Mouse (Mus musculus) heart, postnatal 36 days (tissue): ENCODE data around the gene Chp1. TPM values are rescaled to one million over a fixed set of nuclear protein-coding genes. Genes with fewer than 3 reads are reported as not detected.
A peak's percentile ranks its signal among the peaks of the same experiment; 100 is the strongest.
"Not testable (repeated sequence)": the region's sequence is repeated elsewhere in the genome, so short reads cannot be mapped to it uniquely, and the experiment has no call there.

Experiments used
- DNase-seq, 2 experiments: peaks; one replicate each; pipeline ENCODE4 v3.0.0; 2021 to 2022
- intact Hi-C: fragments of 180-260 bp; cut with DNase I; formaldehyde crosslinking; loops from one replicate; pipeline ENCODE4 v1.15.1; 2025
- total RNA-seq, 2 experiments: library from RNA; stranded (reverse); gene quantifications; 2 replicates each; pipeline ENCODE4 v1.2.3; 2021

Chp1 gene
- total RNA-seq, 2 experiments from 2014 or later: 92.1 to 94.7 TPM

GRCm38 (mm10) chr2:119558737-119559340 is 11.3 kb downstream of the Chp1 start:
- intact Hi-C loops: no loop called here
- no peak for DNase-seq

- no peak for DNase-seq
These were observed 14.3 kb downstream of the Chp1 start for GRCm38 (mm10) chr2:119561794-119562193.

GRCm38 (mm10) chr2:119565284-119565683 is 17.8 kb downstream of the Chp1 start:
- no peak for DNase-seq
- intact Hi-C loops: no loop called here

More at GRCm38 (mm10) chr2:119561794-119562193, 14.3 kb downstream of the Chp1 start:
- intact Hi-C loops: no loop called here

DNA sequence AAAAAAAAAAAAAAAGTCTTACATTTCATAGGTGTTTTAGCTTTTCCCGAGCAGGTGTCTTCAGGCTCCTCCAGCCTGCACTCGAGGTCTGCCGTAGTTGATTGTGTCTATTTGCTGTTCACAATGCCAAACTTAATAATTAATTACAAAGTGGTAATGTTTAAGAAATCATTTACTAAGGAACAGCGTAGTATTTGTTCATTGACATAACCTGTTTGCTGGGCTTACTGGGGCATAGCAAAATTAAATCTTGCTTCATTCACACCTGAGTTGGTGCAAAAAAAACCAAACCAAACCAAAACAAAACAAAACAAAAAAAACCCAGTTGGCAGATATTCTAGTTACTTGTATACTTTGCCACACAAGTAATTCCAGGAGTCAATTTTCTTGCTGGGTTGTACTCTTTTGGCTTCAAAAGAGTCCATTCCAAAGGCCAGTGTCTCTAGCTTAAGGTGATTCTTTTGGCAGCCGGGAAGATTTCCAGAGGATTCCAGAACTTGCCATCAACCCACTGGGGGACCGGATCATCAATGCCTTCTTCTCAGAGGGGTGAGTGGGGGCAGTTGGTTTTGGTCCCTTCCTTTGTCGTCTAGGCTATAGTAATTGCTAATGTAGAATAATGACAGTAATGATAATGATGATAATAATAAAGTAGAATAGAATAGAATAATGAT is 18.8 kb downstream of the Chp1 start:
- DNase-seq: no peak
- intact Hi-C loops: no loop called here

GRCm38 (mm10) chr2:119572471-119572870 is 25.0 kb downstream of the Chp1 start:
- no peak for DNase-seq
- intact Hi-C loops: no loop called here

DNA sequence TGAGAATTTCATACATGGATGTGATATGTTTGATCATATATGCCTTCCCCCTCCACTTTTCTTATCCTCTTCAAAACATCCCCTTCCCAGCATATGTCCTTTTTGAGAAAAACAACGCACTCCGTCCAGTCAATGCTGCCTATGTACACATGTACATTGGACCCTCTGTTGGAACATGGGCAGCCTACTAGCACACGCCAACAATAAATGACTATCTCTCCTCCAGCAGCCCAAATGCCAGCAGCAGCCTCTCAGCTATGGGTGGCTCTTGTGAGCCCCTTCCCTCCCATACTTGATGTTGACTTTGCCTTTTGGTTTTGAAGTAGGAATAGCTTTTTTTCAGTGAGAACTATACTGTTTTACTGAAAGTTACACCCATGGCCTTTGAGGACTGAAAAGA is 34.1 kb downstream of the Chp1 start:
- intact Hi-C loops: no loop called here
- DNase-seq: no peak

- intact Hi-C loops: no loop called here
- DNase-seq: no peak
These were observed 35.9 kb downstream of the Chp1 start for GRCm38 (mm10) chr2:119583439-119583838.

GRCm38 (mm10) chr2:119584282-119584681 is 36.8 kb downstream of the Chp1 start:
- no peak for DNase-seq
- intact Hi-C loops: no loop called here

- intact Hi-C loops: loop anchor here (1.0 kb wide), 1 partner anchor 45 kb away; no protein-coding TSS in a partner anchor
- peak; percentile 32 to 75 for DNase-seq
These were observed 39.9 kb downstream of the Chp1 start for GRCm38 (mm10) chr2:119587383-119587782.

- intact Hi-C loops: loop anchor here (2.0 to 5.0 kb wide), 2 partner anchors 42 to 114 kb away; partner anchors contain the start of gene Ino80
- no peak for DNase-seq
These were observed 43.8 kb downstream of the Chp1 start for GRCm38 (mm10) chr2:119591247-119591646.

- DNase-seq: no peak
- intact Hi-C loops: loop anchor here (5.0 kb wide), 1 partner anchor 116 kb away; the partner anchor contains the start of gene Ino80
These were observed 46.2 kb downstream of the Chp1 start for GRCm38 (mm10) chr2:119593765-119594112.

DNA sequence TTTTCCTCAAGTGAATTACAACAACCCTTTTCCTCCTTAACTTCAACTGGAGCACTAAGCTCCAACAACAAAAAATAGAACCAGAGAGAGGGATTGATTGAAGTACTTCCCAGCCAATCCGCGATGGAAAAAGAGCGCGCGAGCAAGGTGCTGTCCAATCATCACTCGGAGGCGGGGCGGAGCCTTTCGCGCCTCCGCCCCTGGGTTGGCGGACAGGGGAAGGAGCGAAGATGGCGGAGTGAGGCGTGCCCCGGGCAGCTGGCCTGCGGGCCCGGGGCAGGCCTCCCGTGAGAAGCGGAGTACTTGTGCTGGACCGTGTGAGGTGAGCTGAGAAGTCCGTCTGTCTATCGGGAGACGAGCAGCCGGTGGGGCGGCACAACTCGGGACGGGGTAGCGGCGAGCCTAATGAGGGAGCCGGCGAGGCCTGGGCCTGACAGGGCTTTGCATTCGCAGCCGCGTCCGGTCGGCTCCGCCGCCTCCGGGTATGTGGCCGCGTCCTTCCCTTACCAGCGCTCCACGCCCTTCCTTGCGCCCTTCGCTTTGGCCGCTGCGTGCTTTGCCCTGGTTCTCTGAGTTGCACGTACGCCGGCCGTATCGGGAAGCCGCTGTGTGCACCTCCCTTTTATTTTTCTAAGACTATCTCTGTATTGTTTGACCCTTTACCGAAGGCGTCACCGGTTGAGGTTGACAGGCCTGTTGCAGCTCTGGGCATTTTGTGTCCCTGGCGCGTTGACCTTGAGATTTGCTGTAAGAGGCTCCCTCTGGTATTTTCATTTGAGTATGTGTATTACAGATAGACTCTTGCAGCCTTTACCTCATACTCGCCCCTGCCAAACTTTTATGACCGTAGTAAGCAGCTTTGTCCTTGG is 46.9 kb downstream of the Chp1 start:
- intact Hi-C loops: loop anchor here (5.0 kb wide), 1 partner anchor 117 kb away; the partner anchor contains the start of gene Ino80
- DNase-seq: peak; percentile 95 to 96

DNA sequence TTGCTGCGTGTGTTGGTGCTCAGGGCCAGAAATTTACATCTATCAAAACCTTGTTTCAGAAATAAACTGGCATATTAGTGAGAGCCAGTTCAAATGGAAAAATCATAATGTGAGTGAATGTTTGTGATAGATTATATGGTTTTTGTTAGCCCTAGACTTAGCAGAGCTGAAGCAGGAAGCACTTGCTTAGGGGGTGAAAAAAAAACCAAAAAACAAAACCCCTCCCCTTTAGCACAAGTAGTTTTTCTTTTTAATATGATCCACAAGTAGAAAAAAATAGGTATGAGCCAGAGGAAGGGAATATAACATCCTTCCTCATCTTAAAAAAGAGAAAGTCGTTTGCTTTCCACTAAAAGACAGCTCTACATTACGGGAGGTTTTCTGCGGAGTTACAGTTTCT is 47.8 kb downstream of the Chp1 start:
- intact Hi-C loops: no loop called here
- no peak for DNase-seq

- intact Hi-C loops: no loop called here
- DNase-seq: no peak
These were observed 49.4 kb downstream of the Chp1 start for GRCm38 (mm10) chr2:119596781-119597330.

GRCm38 (mm10) chr2:119601027-119601426 is 53.5 kb downstream of the Chp1 start:
- DNase-seq: no peak
- intact Hi-C loops: no loop called here

GRCm38 (mm10) chr2:119601575-119601974 is 54.1 kb downstream of the Chp1 start:
- DNase-seq, intact Hi-C loops: not testable (repeated sequence)

- intact Hi-C loops: no loop called here
- no peak for DNase-seq
These were observed 55.0 kb downstream of the Chp1 start for GRCm38 (mm10) chr2:119602488-119602887.

DNA sequence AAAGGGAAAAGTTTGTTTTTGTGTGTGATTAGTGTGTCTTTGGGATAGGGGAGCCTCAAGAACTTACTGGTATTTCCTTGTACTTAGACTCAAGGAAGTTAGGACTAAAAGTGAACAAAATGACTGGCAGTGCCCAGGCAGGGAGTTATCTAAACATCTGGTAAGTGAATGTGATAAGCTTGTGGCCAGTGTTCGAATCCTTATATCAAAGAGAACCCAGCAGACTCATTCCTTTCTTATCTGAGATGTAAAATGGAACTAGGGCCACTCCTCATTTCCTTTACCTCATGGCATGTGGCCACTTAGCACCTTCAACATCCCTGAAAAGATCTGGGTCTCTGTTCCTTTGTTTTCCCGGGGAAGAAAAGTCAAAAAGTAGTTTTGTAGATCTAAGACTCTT is 56.4 kb downstream of the Chp1 start:
- intact Hi-C loops: no loop called here
- no peak for DNase-seq

DNA sequence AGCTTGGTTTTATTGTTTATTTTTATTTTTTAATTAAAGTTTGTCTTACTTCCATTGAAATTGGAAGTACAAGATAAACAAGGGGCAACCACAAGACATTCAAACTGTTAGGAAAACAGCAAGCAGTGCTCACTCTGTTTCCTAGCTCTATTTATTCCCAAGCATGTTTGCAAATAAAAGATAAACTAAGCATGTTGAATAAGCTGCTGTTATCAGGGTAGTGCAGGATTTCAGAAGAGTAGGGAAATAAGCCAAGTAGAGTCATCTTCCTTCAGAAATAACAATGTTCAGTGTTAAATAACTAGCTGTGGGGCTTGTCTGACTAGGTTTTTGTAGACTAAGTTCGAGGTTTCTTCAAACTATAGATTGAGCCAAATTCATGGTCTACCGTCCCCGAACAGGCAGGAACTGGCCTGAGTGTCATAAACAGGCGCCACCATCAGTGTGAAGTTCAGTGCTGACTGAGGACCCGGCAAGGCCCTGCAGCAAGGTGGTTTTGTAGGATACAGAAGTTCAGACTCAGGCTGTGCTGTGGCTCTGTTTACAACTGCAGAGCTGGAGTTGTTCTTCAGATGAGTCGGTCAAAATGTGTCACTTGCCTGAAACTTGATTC is 58.0 kb downstream of the Chp1 start:
- DNase-seq: no peak
- intact Hi-C loops: no loop called here

DNA sequence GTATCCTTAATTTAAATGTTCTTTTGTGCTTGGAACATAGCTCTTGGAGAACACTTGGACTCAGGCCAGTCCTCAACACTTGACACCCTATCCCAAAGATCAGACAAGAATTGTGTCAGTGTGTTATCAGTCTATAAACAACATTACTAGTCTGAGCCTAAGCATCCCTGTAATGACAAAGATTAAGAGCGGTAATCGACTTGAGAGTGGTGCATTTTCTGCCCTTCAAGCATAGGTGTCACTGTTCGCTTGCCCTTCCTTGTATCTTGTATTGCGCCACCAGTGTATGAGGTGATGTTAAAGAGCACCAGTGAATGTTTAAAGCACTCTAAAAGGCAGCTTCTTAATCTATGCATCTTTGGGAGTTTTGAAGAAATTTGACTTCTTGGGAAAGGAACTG is 59.5 kb downstream of the Chp1 start:
- intact Hi-C loops: no loop called here
- DNase-seq: no peak

- intact Hi-C loops: no loop called here
- DNase-seq: no peak
These were observed 70.3 kb downstream of the Chp1 start for GRCm38 (mm10) chr2:119617841-119618198.
